Mouse (Mus musculus) liver, embryonic 16.5 days (tissue): ENCODE measurements around the gene Mgat4d. TPM values are rescaled to one million over a fixed set of nuclear protein-coding genes. Genes with fewer than 3 reads are reported as not detected.
A peak's percentile ranks its signal among the peaks of the same experiment; 100 is the strongest.

ENCODE experiments used
- ATAC-seq: fragments of 200-750 bp; cut with Nextera tagmentation; 2 replicates; pipeline ENCODE4 v1.8.0; 2017; ENCODE audit warnings: low read depth, mild to moderate bottlenecking, moderate number of reproducible peaks, moderate library complexity
- H3K27ac ChIP-seq: fragments of 300-500 bp; sonication (generic); 2 replicates; pipeline ENCODE4 v1.5.1; 2014; ENCODE audit warnings: mild to moderate bottlenecking, low read length
- H3K27me3 ChIP-seq: fragments of 300-500 bp; sonication (generic); 2 replicates; pipeline ENCODE4 v1.6.1; 2014; ENCODE audit warnings: low read depth, low read length, mixed read lengths; ENCODE audit not compliant: control insufficient read depth, insufficient read depth
- H3K36me3 ChIP-seq: fragments of 300-500 bp; sonication (generic); 2 replicates; pipeline ENCODE4 v1.6.1; 2014; ENCODE audit warnings: mild to moderate bottlenecking; ENCODE audit not compliant: control insufficient read depth, insufficient read depth
- H3K4me1 ChIP-seq: fragments of 300-500 bp; sonication (generic); 2 replicates; pipeline ENCODE4 v1.6.1; 2014; ENCODE audit warnings: low read depth, low read length, mixed read lengths; ENCODE audit not compliant: control insufficient read depth
- H3K4me2 ChIP-seq: fragments of 300-500 bp; sonication (generic); 2 replicates; pipeline ENCODE4 v1.6.1; 2014; ENCODE audit warnings: low read depth, low read length, mixed read lengths
- H3K4me3 ChIP-seq: fragments of 300-500 bp; sonication (generic); 2 replicates; pipeline ENCODE4 v1.5.1; 2014; ENCODE audit warnings: low read depth, mild to moderate bottlenecking, low read length
- H3K9ac ChIP-seq: fragments of 300-500 bp; sonication (generic); 2 replicates; pipeline ENCODE4 v1.6.1; 2014; ENCODE audit warnings: low read depth, low read length
- H3K9me3 ChIP-seq: fragments of 300-500 bp; sonication (generic); replicated peaks from 2 replicates; pipeline ENCODE4 v1.6.1; 2016; ENCODE audit warnings: low read length; ENCODE audit not compliant: control insufficient read depth
- WGBS: fragments of 180-500 bp; shearing (Covaris S2); extraction: QIAGEN DNeasy Blood & Tissue Kit; methylation state at CpG from one replicate; pipeline ENCODE4 v1.1.7; 2014; ENCODE audit not compliant: insufficient replicate concordance; 5-methylcytosine and 5-hydroxymethylcytosine counted together
- polyA plus RNA-seq: library from polyadenylated mRNA; unstranded; fragments of >200 nt; fragmentation: Nextera tagmentation; extraction: Ambion mirVana; gene quantifications from 2 replicates; pipeline ENCODE4 v1.2.1, GENCODE M21; 2015

Mgat4d gene
- polyA plus RNA-seq, 1 experiment from 2014 or later: not detected

GRCm38 (mm10) chr8:83405548-83405947 lies 57.3 kb downstream of the Mgat4d start:
- 23% methylated on average over 10 of the region's 10 CpGs for WGBS
- Histone ChIP-seq H3K27ac (no peak overlapping the region), H3K9ac (no peak overlapping the region), H3K4me2 (peak overlapping the region; percentile 17; the same call in 1 of the 2 replicates), H3K4me1 (peaks cover 4% of the 10 kb centered on the region), H3K27me3 (no peaks in the 10 kb centered on the region), H3K9me3 (no peaks in the 10 kb centered on the region), H3K36me3 (no peaks in the 10 kb centered on the region), H3K4me3 (no peak overlapping the region)
- peak; percentile 65; the same call in 1 of the 2 replicates for ATAC-seq

- H3K36me3 ChIP-seq: no peaks in the 10 kb centered on the region
- no peaks in the 10 kb centered on the region for H3K9me3 ChIP-seq
- no peak overlapping the region for H3K4me2 ChIP-seq
- 47% methylated on average over 6 of the region's 6 CpGs for WGBS
- H3K27me3 ChIP-seq: no peaks in the 10 kb centered on the region
- H3K27ac ChIP-seq: no peak overlapping the region
- H3K4me1 ChIP-seq: peaks cover 4% of the 10 kb centered on the region
- no peak overlapping the region for H3K4me3 ChIP-seq
- no peak overlapping the region for H3K9ac ChIP-seq
- no peak for ATAC-seq
Measured at GRCm38 (mm10) chr8:83406836-83407235, 58.6 kb downstream of the Mgat4d start.

DNA sequence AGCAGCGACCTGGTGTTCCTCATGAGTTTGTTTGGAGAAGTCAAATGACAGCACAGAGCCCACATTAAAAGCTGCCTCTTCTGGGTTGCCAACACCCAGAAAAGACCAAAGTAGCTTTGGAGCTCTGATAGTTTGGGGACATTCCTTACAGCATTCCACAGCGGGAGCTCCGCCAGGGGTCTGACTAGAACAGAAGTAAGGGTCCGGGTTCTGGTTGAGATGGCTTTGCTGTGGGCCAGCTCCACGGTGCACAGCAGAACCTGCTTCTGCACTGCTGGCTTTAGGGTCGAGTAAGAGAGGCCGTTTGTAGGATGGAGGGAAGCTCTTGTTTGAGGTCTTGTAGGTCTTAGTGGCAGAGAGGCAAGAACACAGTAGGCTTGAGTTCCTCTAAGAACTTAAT lies 60.2 kb downstream of the Mgat4d start:
- Histone ChIP-seq H3K9me3 (no peaks in the 10 kb centered on the region), H3K4me2 (no peak overlapping the region), H3K27me3 (no peaks in the 10 kb centered on the region), H3K4me3 (no peak overlapping the region), H3K27ac (no peak overlapping the region), H3K9ac (no peak overlapping the region), H3K36me3 (no peaks in the 10 kb centered on the region), H3K4me1 (peaks cover 4% of the 10 kb centered on the region)
- WGBS: 69% methylated on average over 7 of the region's 7 CpGs
- ATAC-seq: no peak

- no peak overlapping the region for H3K9ac ChIP-seq
- 93% methylated on average over 15 of the region's 15 CpGs for WGBS
- H3K27me3 ChIP-seq: no peaks in the 10 kb centered on the region
- H3K4me2 ChIP-seq: no peak overlapping the region
- ATAC-seq: no peak
- H3K9me3 ChIP-seq: no peaks in the 10 kb centered on the region
- H3K27ac ChIP-seq: no peak overlapping the region
- H3K4me3 ChIP-seq: no peak overlapping the region
- H3K4me1 ChIP-seq: peaks cover 8% of the 10 kb centered on the region
- no peaks in the 10 kb centered on the region for H3K36me3 ChIP-seq
Measured at GRCm38 (mm10) chr8:83416878-83417277, 68.6 kb downstream of the Mgat4d start.

DNA sequence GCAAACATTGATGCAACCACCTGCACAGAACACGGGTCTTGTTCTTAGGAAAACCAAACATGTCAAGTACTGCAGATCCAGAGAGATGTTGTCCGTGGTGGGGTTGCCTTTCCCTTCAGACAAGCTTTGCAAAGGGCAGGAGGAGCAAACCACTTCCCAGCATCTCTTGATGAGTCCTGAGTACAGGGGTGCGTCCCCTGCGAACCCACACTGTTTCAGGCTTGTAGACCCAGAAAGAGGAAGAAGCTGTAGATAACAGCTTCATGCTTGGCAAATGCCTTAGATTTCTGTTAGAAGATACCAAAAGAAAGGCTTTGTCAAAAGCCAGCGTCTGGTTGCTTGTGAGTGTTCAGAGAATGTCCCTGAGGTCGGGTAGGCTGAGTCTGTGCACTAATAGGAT lies 69.7 kb downstream of the Mgat4d start:
- ATAC-seq: no peak
- Histone ChIP-seq H3K4me1 (peaks cover 15% of the 10 kb centered on the region), H3K9ac (no peak overlapping the region), H3K9me3 (no peaks in the 10 kb centered on the region), H3K36me3 (no peaks in the 10 kb centered on the region), H3K4me3 (no peak overlapping the region), H3K27me3 (no peaks in the 10 kb centered on the region), H3K4me2 (no peak overlapping the region), H3K27ac (no peak overlapping the region)
- 28% methylated on average over 6 of the region's 6 CpGs for WGBS

DNA sequence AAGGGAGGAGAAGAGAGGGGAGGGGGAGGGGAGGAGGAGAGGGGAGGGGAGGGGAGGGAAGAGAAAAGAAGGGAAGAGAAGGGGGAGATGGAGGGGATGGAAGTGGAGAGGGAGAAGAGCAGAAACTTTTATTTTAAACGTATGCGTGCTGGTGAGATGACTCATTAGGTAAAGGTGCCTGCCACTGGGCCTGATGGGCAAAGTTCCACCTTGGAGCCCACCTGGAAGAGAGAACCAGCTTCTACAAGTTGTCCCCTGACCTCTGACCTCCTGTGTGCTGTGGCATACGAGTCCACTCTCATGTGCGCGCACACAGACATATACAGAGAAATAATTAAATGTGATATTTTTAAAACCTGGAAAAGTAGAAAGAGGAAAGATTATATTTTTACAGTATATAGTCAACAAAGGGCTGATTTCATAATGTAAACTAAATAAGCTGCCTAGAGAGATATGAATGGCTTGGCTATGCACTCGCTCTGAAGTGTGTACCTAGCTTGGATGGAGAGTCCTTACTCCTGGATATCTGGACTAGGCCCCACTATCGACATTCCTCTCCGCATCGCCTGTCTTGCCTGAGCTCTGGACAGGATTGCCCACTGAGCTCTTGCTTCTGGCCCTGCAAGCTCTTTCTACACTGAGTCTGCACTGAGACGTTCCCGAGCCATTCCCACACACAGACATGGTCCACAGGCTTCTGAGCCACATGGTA lies 70.7 kb downstream of the Mgat4d start:
- no peaks in the 10 kb centered on the region for H3K9me3 ChIP-seq
- ATAC-seq: no peak
- no peak overlapping the region for H3K4me3 ChIP-seq
- H3K27me3 ChIP-seq: no peaks in the 10 kb centered on the region
- 86% methylated on average over 11 of the region's 11 CpGs for WGBS
- no peak overlapping the region for H3K27ac ChIP-seq
- H3K4me1 ChIP-seq: peaks cover 23% of the 10 kb centered on the region
- no peaks in the 10 kb centered on the region for H3K36me3 ChIP-seq
- H3K9ac ChIP-seq: no peak overlapping the region
- no peak overlapping the region for H3K4me2 ChIP-seq

DNA sequence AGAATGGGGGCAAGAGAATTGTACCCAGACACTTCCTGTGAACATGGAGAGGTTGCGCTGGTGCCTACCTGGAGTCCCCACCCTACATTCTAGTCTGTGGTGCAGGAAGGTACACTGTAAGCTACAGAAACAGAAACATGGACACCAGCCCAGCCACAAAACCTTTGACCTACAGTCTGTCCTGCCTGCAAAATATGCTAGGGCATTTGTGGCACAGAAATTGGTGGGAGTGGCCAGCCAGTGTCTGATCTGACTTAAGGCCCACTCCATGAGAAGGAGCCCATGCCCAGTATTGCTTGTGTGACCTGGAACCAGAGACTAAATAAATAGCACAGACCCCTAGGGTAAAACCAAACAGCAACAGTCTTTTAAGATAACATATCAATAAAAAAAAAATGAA lies 73.1 kb downstream of the Mgat4d start:
- WGBS: 91% methylated on average over 1 of the region's 1 CpGs
- Histone ChIP-seq H3K9me3 (no peaks in the 10 kb centered on the region), H3K36me3 (no peaks in the 10 kb centered on the region), H3K27me3 (no peaks in the 10 kb centered on the region), H3K4me3 (no peak overlapping the region), H3K9ac (no peak overlapping the region), H3K4me2 (no peak overlapping the region), H3K27ac (no peak overlapping the region), H3K4me1 (peaks cover 40% of the 10 kb centered on the region)
- ATAC-seq: no peak

- Histone ChIP-seq H3K9ac (peak overlapping the region; percentile 38), H3K27me3 (no peaks in the 10 kb centered on the region), H3K9me3 (no peaks in the 10 kb centered on the region), H3K4me1 (peaks cover 57% of the 10 kb centered on the region), H3K4me3 (peak overlapping the region; percentile 27), H3K36me3 (no peaks in the 10 kb centered on the region), H3K27ac (peak overlapping the region; percentile 93), H3K4me2 (peak overlapping the region; percentile 51)
- WGBS: 26% methylated on average over 13 of the region's 13 CpGs
- ATAC-seq: peak; percentile 92
Measured at GRCm38 (mm10) chr8:83423032-83423825, 75.0 kb downstream of the Mgat4d start.

DNA sequence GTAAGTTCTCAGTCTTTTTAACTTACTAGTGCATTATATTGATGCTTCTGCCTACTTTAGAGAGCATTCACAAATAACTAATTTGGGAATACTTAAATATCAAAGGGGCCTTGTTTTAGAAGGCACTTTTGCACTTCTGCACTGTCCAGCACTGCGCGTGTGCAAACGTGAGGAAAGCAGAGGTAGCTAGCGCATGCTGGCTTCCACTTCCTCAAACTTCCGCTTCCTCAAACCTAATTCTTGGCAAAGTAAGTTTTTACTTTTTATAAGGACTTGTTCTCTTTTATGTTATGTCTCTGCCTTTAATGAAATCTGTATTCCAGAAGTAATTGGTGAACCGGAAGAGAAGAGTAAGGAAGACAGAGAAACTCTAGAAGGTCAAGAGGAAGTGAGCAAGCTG lies 76.9 kb downstream of the Mgat4d start:
- Histone ChIP-seq H3K4me3 (no peak overlapping the region), H3K27me3 (no peaks in the 10 kb centered on the region), H3K4me2 (no peak overlapping the region), H3K36me3 (no peaks in the 10 kb centered on the region), H3K27ac (peak overlapping the region; percentile 44; the same call in 1 of the 2 replicates), H3K4me1 (peaks cover 66% of the 10 kb centered on the region), H3K9me3 (no peaks in the 10 kb centered on the region), H3K9ac (no peak overlapping the region)
- ATAC-seq: no peak
- 78% methylated on average over 6 of the region's 6 CpGs for WGBS
